8 mouse cellular contexts compared by ENCODE assay signal in the genomic region with DNA sequence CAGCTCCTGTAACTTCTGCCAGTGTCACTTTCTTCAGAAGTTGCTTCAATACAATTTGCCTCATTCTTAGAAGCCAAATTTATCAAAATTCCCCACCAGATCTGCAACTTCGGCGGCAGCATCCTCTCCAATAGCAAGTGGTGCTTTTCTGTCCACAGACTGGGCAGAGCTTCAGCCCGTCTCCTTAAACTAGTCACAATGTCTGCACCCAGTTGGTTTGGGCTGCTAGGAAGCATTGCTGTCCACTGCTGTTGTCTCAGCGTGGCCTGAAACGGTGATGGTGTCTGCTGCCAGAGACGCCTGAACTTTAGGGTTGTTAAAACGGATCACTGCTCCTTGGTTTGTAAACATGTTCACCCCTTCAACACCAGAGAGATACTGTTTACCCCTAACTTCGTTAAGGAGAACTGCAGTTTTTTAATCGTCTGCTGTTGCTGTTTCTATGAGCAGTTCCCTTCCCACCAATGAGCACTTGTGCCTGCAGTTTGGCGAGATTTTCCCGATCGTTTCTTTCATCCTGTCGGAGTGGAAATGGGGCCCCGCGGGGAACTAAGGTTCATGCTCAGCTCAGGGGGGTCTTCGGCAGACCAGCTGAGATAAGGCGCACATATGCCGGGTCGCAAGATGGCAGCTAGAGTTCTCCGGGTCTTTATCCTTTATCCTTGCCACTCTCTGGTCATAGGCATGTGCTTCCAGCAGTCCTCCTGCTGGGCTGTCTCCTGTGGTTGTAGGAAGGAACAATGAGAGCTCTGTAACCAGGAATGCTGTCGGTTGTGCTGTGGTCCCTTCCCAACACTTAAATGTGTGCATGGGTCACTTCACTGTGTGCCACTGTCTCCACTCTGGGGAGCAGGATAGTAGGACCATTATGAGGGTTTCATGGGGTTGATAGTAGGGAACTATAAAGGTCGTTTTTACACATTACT. TPM values are rescaled to one million over a fixed set of nuclear protein-coding genes. Genes with fewer than 3 reads are reported as not detected.
A peak's percentile ranks its signal among the peaks of the same experiment; 100 is the strongest.
DNase-seq lines count a peak whose midpoint lies in the region; ATAC-seq and TF ChIP-seq lines count a peak whose summit lies in the region.

No protein-coding gene starts in this region.

- 33% methylated on average over 22 of the region's 22 CpGs for WGBS in heart, postnatal 0 days
- 42% methylated on average over 22 of the region's 22 CpGs for WGBS in hindbrain, embryonic 10.5 days
- 52% methylated on average over 22 of the region's 22 CpGs for WGBS in midbrain, embryonic 15.5 days

- peak overlapping the region; percentile 42 for H3K4me2 ChIP-seq in heart, postnatal 0 days (ENCODE audit: low read depth, low read length)
- H3K4me2 ChIP-seq in midbrain, embryonic 15.5 days = peak overlapping the region; percentile 40

- H3K36me3 ChIP-seq in heart, postnatal 0 days (replicated peaks; ENCODE audit: control insufficient read depth, insufficient read depth, low read length) = no peaks in the 10 kb centered on the region; the same call in 1 of the 2 replicates
- no peaks in the 10 kb centered on the region for H3K36me3 ChIP-seq in hindbrain, embryonic 10.5 days
- H3K36me3 ChIP-seq in midbrain, embryonic 15.5 days (replicated peaks) = no peaks in the 10 kb centered on the region

- H3K4me1 ChIP-seq in heart, postnatal 0 days (ENCODE audit: control insufficient read depth, insufficient read depth) = no peaks in the 10 kb centered on the region
- peaks cover 9% of the 10 kb centered on the region for H3K4me1 ChIP-seq in hindbrain, embryonic 10.5 days (replicated peaks)
- H3K4me1 ChIP-seq in midbrain, embryonic 15.5 days = peaks cover 4% of the 10 kb centered on the region; the same call in 1 of the 2 replicates

- DNase-seq in heart, postnatal 0 days (ENCODE audit: low spot score) = no peak
- no peak for DNase-seq in heart, adult 9 months (ENCODE audit: low spot score in 2 of 2)
- DNase-seq in embryo, embryonic 11 days = peak; percentile 34
- peak; percentile 27 for DNase-seq in hindbrain, embryonic 10.5 days (ENCODE audit: low spot score)
- DNase-seq in spleen, postnatal 14 days (ENCODE audit: low spot score in 2 of 2) = no peak
- DNase-seq in layer of hippocampus, adult 18-20 months (ENCODE audit: low spot score in 2 of 2) = no peak
- DNase-seq in urinary bladder, adult 18-20 months (ENCODE audit: low spot score in 2 of 2) = no peak

- H3K9me3 ChIP-seq in heart, postnatal 0 days (replicated peaks; ENCODE audit: control insufficient read depth, low read length) = no peaks in the 10 kb centered on the region
- peaks cover 1% of the 10 kb centered on the region; the same call in 1 of the 2 replicates for H3K9me3 ChIP-seq in hindbrain, embryonic 10.5 days
- no peaks in the 10 kb centered on the region for H3K9me3 ChIP-seq in midbrain, embryonic 15.5 days

- no peak for TF ChIP-seq EP300 in heart, postnatal 0 days (IDR thresholded peaks at IDR 0.05; ENCODE audit: low read depth)

- H3K27me3 ChIP-seq in heart, postnatal 0 days (ENCODE audit: control insufficient read depth, insufficient read depth, low read length) = no peaks in the 10 kb centered on the region
- H3K27me3 ChIP-seq in hindbrain, embryonic 10.5 days (ENCODE audit: insufficient read depth, poor library complexity, severe bottlenecking) = no peaks in the 10 kb centered on the region; the same call in 1 of the 2 replicates
- H3K27me3 ChIP-seq in midbrain, embryonic 15.5 days (replicated peaks) = no peaks in the 10 kb centered on the region

- TF ChIP-seq CTCF in heart, postnatal 0 days (IDR thresholded peaks at IDR 0.05; ENCODE audit: low read depth) = no peak

- no peak overlapping the region for H3K27ac ChIP-seq in heart, postnatal 0 days (ENCODE audit: low read depth)
- H3K27ac ChIP-seq in hindbrain, embryonic 10.5 days = peak overlapping the region; percentile 59
- no peak overlapping the region for H3K27ac ChIP-seq in midbrain, embryonic 15.5 days

- 0 out of 2 replicates have a peak overlapping the region, but pooled peaks have one; percentile 6 for H3K4me3 ChIP-seq in heart, postnatal 0 days (ENCODE audit: low read depth, low read length)
- H3K4me3 ChIP-seq in hindbrain, embryonic 10.5 days = no peak overlapping the region
- H3K4me3 ChIP-seq in midbrain, embryonic 15.5 days = no peak overlapping the region

- no peak overlapping the region for H3K9ac ChIP-seq in heart, postnatal 0 days (replicated peaks; ENCODE audit: low read depth, low read length)
- H3K9ac ChIP-seq in midbrain, embryonic 15.5 days = no peak overlapping the region

- ATAC-seq in heart, postnatal 0 days (ENCODE audit: insufficient read depth, low read depth) = no peak
- no peak for ATAC-seq in midbrain, embryonic 15.5 days (replicated peaks)

RNA-seq across cellular contexts. Expression of a gene that starts 7.7 kb away (rescaled TPM):
- 4.5 and 4.6 TPM in 2 replicates for total RNA-seq in heart, postnatal 0 days (2014; rRNA removed; ENCODE audit: low replicate concordance)
- 1.5 and 1.7 TPM in 2 replicates for polyA plus RNA-seq in heart, postnatal 0 days (2015; fragmentation: Nextera tagmentation; extraction: Ambion mirVana)
- 1.7 and 1.8 TPM in 2 replicates for polyA plus RNA-seq in hindbrain, embryonic 10.5 days (2016; fragmentation: Nextera tagmentation; extraction: Ambion mirVana)
- polyA plus RNA-seq in midbrain, embryonic 15.5 days (2015; fragmentation: Nextera tagmentation; extraction: Ambion mirVana) = 4.1 and 4.6 TPM in 2 replicates
- total RNA-seq in layer of hippocampus, adult 18-20 months (2021) = 1 to 10 TPM; 5.6 to 5.7 TPM

RNA-seq across cellular contexts. Expression of a gene that starts 20.8 kb away (rescaled TPM):
- 28.8 and 281 TPM in 2 replicates for total RNA-seq in heart, postnatal 0 days (2014; rRNA removed; ENCODE audit: low replicate concordance)
- 29.1 and 36.9 TPM in 2 replicates for polyA plus RNA-seq in heart, postnatal 0 days (2015; fragmentation: Nextera tagmentation; extraction: Ambion mirVana)
- polyA plus RNA-seq in hindbrain, embryonic 10.5 days (2016; fragmentation: Nextera tagmentation; extraction: Ambion mirVana) = 49.9 and 64.4 TPM in 2 replicates
- 35.9 and 37.8 TPM in 2 replicates for polyA plus RNA-seq in midbrain, embryonic 15.5 days (2015; fragmentation: Nextera tagmentation; extraction: Ambion mirVana)
- total RNA-seq in layer of hippocampus, adult 18-20 months (2021) = 10 to 100 TPM; 36.1 to 38.3 TPM

Comparison
In these comparisons a context has a peak if more than half of its experiments do, and no peak if none do; other contexts are left out.
1. DNase-seq: peak in embryo, embryonic 11 days (single experiment) and hindbrain, embryonic 10.5 days (single experiment); none in heart, postnatal 0 days (single experiment), heart, adult 9 months (0 of 2), spleen, postnatal 14 days (0 of 2), layer of hippocampus, adult 18-20 months (0 of 2) and urinary bladder, adult 18-20 months (0 of 2).